Mouse (Mus musculus) cerebellum, postnatal 25 days (tissue): ENCODE results near the gene Rae1.
A peak's percentile ranks its signal among the peaks of the same experiment; 100 is the strongest.

Experiments used
- DNase-seq, 2 experiments: peaks; one replicate each; pipeline ENCODE4 v3.0.0; 2021; ENCODE audit warnings: mixed read lengths in 2 of 2

Gene Rae1

GRCm38 (mm10) chr2:172996207-172996606 is 3.7 kb upstream of the Rae1 start:
- DNase-seq = peak; percentile 66 to 80

GRCm38 (mm10) chr2:172997748-172998147 is 2.2 kb upstream of the Rae1 start:
- no peak for DNase-seq

- no peak for DNase-seq
Observed at GRCm38 (mm10) chr2:172998478-172998877, 1.4 kb upstream of the Rae1 start.

- DNase-seq = peak in 1 of 2 experiments; percentile 74
Observed at GRCm38 (mm10) chr2:173000285-173000652, 352 bp downstream of the Rae1 start.

GRCm38 (mm10) chr2:173000921-173001320 is 1.0 kb downstream of the Rae1 start:
- no peak for DNase-seq

- no peak for DNase-seq
Observed at GRCm38 (mm10) chr2:173003737-173004136, 3.8 kb downstream of the Rae1 start.

- no peak for DNase-seq
Observed at GRCm38 (mm10) chr2:173010220-173010717, 10.4 kb downstream of the Rae1 start.

- DNase-seq = no peak
Observed at GRCm38 (mm10) chr2:173011440-173011839, 11.5 kb downstream of the Rae1 start.

GRCm38 (mm10) chr2:173014741-173015287 is 14.9 kb downstream of the Rae1 start:
- no peak for DNase-seq

- DNase-seq = no peak
Observed at GRCm38 (mm10) chr2:173017940-173018339, 18.0 kb downstream of the Rae1 start.

GRCm38 (mm10) chr2:173018618-173019017 is 18.7 kb downstream of the Rae1 start:
- DNase-seq = no peak

GRCm38 (mm10) chr2:173019322-173019721 is 19.4 kb downstream of the Rae1 start:
- DNase-seq = no peak

GRCm38 (mm10) chr2:173019790-173020189 is 19.9 kb downstream of the Rae1 start:
- DNase-seq = peak; percentile 79 to 90

- DNase-seq = no peak
Observed at GRCm38 (mm10) chr2:173020430-173020829, 20.5 kb downstream of the Rae1 start, which contains the start of gene Rbm38. TSS of gene Rbm38 (plus strand) at chr2:173020498.

GRCm38 (mm10) chr2:173021633-173022055 is 21.7 kb downstream of the Rae1 start:
- peak; percentile 94 to 97 for DNase-seq

GRCm38 (mm10) chr2:173022056-173022681 is 22.3 kb downstream of the Rae1 start:
- DNase-seq = peak in 1 of 2 experiments; percentile 69

GRCm38 (mm10) chr2:173022813-173023212 is 22.9 kb downstream of the Rae1 start:
- no peak for DNase-seq

- no peak for DNase-seq
Observed at GRCm38 (mm10) chr2:173023371-173023851, 23.5 kb downstream of the Rae1 start.

GRCm38 (mm10) chr2:173023966-173024365 is 24.0 kb downstream of the Rae1 start:
- no peak for DNase-seq

- DNase-seq = no peak
Observed at GRCm38 (mm10) chr2:173024392-173024791, 24.5 kb downstream of the Rae1 start.

- peak; percentile 46 to 47 for DNase-seq
Observed at GRCm38 (mm10) chr2:173024938-173025337, 25.0 kb downstream of the Rae1 start.

- DNase-seq = no peak
Observed at GRCm38 (mm10) chr2:173026286-173026685, 26.4 kb downstream of the Rae1 start.

- DNase-seq = no peak
Observed at GRCm38 (mm10) chr2:173026688-173027131, 26.8 kb downstream of the Rae1 start.

- no peak for DNase-seq
Observed at GRCm38 (mm10) chr2:173027169-173027823, 27.4 kb downstream of the Rae1 start.
